Mouse (Mus musculus) embryo, embryonic 11.5 days (tissue): ENCODE measurements at regions not wholly inside any gene's neighbourhood (a gene's known extent, or its start where the extent isn't known, plus 50 kb on each side); places are given as distances from the start of the nearest gene placed in this dataset.
A peak's percentile ranks its signal among the peaks of the same experiment; 100 is the strongest.

Source experiments
- DNase-seq: peaks from one replicate; pipeline ENCODE4 v3.0.0-alpha.2; 2012; ENCODE audit warnings: low read depth, low spot score

- DNase-seq, result no peak
Observed at GRCm38 (mm10) chr12:26244701-26245100, 170.4 kb downstream of the Rnf144a start.

- DNase-seq, result no peak
Observed at GRCm38 (mm10) chr12:26227557-26228020, 187.5 kb downstream of the Rnf144a start.

- DNase-seq, result peak; percentile 31
Observed at GRCm38 (mm10) chr12:26226363-26226762, 188.7 kb downstream of the Rnf144a start.

GRCm38 (mm10) chr12:26212447-26212846 lies 202.6 kb downstream of the Rnf144a start:
- no peak for DNase-seq

GRCm38 (mm10) chr12:26211423-26211822 lies 203.6 kb downstream of the Rnf144a start:
- DNase-seq, result no peak

- no peak for DNase-seq
Observed at GRCm38 (mm10) chr12:26206751-26207150, 208.3 kb downstream of the Rnf144a start.

- no peak for DNase-seq
Observed at GRCm38 (mm10) chr12:26206036-26206435, 209.0 kb downstream of the Rnf144a start.

- no peak for DNase-seq
Observed at GRCm38 (mm10) chr12:26191982-26192576, 223.0 kb downstream of the Rnf144a start.

GRCm38 (mm10) chr12:26191268-26191981 lies 223.6 kb downstream of the Rnf144a start:
- DNase-seq, result no peak

GRCm38 (mm10) chr12:26188996-26189395 lies 226.1 kb downstream of the Rnf144a start:
- DNase-seq, result no peak

GRCm38 (mm10) chr12:26187091-26187862 lies 227.8 kb downstream of the Rnf144a start:
- DNase-seq, result no peak

GRCm38 (mm10) chr12:26184701-26185460 lies 230.2 kb downstream of the Rnf144a start:
- no peak for DNase-seq

GRCm38 (mm10) chr12:26183021-26183420 lies 232.0 kb downstream of the Rnf144a start:
- no peak for DNase-seq

- no peak for DNase-seq
Observed at GRCm38 (mm10) chr12:26180846-26181245, 234.2 kb downstream of the Rnf144a start.

GRCm38 (mm10) chr12:26176231-26176662 lies 238.8 kb downstream of the Rnf144a start:
- DNase-seq, result no peak

GRCm38 (mm10) chr12:26163416-26163815 lies 251.6 kb downstream of the Rnf144a start:
- no peak for DNase-seq

GRCm38 (mm10) chr12:26160861-26161615 lies 254.0 kb downstream of the Rnf144a start:
- DNase-seq, result no peak

GRCm38 (mm10) chr12:26152992-26153391 lies 262.1 kb downstream of the Rnf144a start:
- no peak for DNase-seq

GRCm38 (mm10) chr12:26146336-26146735 lies 268.7 kb downstream of the Rnf144a start:
- DNase-seq, result no peak

- no peak for DNase-seq
Observed at GRCm38 (mm10) chr12:26145085-26145714, 269.9 kb downstream of the Rnf144a start.
